Mouse (Mus musculus): ENCODE results near the gene Vmn2r37. TPM values are rescaled to one million over a fixed set of nuclear protein-coding genes. Genes with fewer than 3 reads are reported as not detected.
"Not testable (repeated sequence)": the region's sequence is repeated elsewhere in the genome, so short reads cannot be mapped to it uniquely, and the experiment has no call there.

Vmn2r37 gene
- total RNA-seq (2021) = not detected in 2 replicates
- long read RNA-seq = 0 reads

DNA sequence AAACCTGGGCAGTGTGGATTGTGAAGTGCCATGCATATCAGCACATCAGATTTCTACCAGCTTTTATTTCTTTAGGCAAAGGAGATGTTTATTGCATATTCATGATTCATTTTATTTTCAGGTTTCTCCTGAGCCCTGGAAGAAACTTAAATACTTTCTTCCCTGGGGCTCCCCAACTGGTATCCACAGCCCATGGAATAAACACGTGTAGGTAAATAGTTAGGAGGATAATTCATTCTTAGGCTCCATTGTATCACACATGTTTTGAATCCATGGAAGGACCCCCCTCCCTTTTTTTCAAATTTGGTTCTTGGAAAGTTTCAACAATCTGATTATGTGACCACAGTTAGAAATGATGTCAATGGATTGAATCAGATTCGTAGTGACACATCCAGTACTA is at the start of gene Vmn2r37:
Gene Vmn2r37 (minus strand): TSS at position 101 of the 400 bp plus-strand sequence.
- not testable (repeated sequence) for DNase-seq

Other genes with a start within 250 kb of the Vmn2r37 start
- gene Vmn2r39, start 192.9 kb downstream of the Vmn2r37 start, total RNA-seq (2021) = not detected in 2 replicates
- not detected in 2 replicates for gene Vmn2r38, start 125.8 kb downstream of the Vmn2r37 start, total RNA-seq (2021)